Mouse (Mus musculus): ENCODE measurements at regions not wholly inside any gene's neighbourhood (a gene's known extent, or its start where the extent isn't known, plus 50 kb on each side); places are given as distances from the start of the nearest gene placed in this dataset.

DNA sequence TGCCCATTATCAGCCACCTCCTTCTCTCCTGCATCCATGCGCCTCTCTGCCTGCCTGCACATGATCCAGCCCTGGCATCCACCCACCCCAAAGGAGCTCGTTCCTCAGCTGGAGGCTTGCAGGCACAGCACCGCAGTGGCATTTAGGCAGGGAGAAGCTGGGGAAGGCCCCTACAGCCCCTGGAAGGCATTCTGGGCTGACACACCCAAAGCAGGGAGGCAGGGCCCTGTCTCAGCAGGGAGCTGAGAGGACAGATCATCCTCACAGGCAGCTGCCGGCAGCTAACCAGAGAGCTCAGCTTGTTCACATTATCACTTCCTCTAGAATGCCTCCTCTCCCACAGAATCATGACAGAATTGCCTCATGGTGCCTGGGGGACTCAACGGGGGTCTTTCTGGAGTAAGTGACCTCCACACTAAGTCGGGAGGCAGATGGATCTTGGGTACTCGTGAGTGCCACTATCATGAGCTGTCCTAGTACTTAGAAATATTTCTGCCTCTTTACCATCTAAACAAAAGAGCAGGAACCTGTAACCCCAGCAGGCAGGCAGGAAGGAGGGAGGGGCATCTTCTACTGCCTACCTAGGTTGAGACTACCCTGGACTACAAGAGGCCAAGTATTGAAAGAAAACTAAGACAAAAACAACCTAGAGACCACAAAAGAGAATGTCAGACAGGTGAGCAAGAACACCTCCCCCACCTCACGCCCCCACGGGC, 94.5 kb upstream of the Spred2 start:
- no peak for DNase-seq (ENCODE audit: low spot score)
- intact Hi-C loops (cut with DNase I) = loop anchor here (2.0 to 10.0 kb wide), 5 partner anchors 87 to 915 kb away; partner anchors contain the start of gene Aftph

DNA sequence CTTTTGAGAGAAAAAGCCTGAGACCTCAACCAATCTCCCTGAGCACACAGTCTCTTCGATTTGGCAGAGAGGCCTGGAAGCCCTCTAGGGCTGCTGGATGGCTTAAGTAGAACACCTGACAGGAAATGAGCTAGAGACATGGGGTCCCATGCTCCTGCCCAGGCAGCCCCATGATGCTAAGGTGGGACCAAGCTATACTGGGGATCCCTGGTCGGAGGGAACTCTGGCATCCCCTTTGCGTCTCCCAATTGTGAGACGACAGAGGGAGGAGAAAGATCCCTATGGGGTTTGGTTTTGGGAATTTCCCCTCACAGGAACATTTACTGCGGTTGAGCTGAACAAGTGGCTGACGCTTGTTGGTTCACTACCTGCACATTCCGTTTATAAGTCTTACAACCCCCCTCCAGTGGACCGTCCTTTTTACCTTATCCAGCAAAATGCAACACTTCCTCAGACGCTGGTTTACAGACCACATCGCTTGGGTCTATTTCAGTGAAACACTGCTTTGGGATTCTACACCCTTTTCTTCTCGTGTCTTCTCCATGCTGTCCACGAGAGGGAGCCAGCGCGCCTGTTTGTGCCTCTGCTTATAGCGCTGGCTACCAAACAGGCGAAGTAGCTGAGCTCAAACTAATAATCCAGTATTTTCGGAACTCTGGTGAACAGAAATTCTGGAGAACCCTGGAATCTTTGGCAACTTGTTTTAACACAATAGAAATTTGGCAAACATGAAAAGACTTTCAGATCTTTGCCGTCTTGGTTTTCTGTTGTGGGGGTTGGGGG, 93.7 kb upstream of the Spred2 start:
- intact Hi-C loops (cut with DNase I) = loop anchor here (2.0 to 5.0 kb wide), 3 partner anchors 86 to 242 kb away; no protein-coding TSS in a partner anchor
- DNase-seq (ENCODE audit: low spot score) = no peak

DNA sequence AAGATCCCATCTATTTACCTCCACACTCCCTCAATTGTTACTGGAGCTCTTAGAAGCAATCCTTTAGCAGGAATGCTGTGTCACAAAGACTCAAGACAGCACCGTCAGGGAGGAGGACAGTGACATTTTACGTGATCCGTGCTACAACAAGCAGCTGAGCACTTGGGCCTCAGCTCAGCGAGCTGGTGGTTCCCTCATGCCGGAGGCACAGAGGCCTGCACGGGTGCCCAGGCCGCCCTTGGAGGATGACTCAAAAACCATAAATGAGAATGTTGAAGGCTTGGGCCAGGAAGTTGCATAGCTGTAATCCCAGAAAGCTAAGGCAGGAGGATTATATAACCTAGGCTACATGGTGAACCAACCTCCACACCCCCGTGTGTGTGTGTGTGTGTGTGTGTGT, 89.6 kb upstream of the Spred2 start:
- DNase-seq (ENCODE audit: low spot score) = no peak
- intact Hi-C loops (cut with DNase I) = loop anchor here (5.0 kb wide), 1 partner anchor 138 kb away; no protein-coding TSS in a partner anchor

DNA sequence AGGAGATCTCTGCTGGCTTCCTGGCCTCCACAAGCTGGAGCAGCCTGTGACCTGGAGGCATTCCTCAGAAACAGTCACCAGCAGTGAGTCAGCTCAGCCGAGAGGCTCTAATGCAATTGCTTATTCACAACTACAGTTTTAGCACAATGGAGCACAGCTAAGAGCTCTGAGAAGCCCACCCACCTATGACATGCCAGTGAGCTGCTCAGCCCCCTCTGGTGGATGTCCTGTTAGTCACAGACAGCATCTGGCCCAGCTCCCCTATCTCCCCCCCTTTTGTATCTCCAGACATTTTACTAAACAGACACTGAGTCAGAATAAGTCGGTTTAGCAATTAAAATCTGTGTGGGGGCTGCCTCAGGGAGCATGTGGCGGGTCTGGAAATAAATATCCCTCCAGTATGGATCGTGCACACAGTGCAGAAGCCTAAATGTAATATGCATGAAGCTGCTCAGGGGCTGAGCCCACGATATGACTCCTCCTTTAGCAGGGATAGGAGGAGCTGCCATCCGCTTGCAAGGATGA, 88.9 kb upstream of the Spred2 start:
- intact Hi-C loops (cut with DNase I) = no loop called here
- DNase-seq (ENCODE audit: low spot score) = no peak

- intact Hi-C loops (cut with DNase I) = no loop called here
- DNase-seq (ENCODE audit: low spot score) = no peak
These were observed 85.2 kb upstream of the Spred2 start for GRCm38 (mm10) chr11:19838932-19839331.

DNA sequence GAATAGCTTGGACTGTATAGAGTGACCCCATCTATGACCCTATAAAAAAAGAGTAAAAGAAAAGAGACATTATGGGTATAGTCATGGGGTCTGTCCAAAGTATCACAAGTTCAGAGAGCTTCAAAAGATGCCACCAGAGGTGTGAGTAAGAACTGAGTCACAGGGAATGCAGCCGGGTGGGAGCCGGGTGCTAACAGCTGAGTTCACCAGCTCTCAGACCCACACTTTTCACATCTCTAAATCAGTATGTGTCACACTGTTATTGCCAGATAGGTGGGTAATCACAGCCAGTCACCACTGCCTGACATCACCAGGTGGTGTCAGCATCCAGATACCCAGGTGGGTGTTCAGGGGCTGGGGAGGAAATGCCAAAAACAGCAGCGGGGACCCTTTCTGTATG, 81.1 kb upstream of the Spred2 start:
- intact Hi-C loops (cut with DNase I) = no loop called here

GRCm38 (mm10) chr11:19847910-19848309, 76.3 kb upstream of the Spred2 start:
- DNase-seq (ENCODE audit: low spot score) = no peak
- intact Hi-C loops (cut with DNase I) = no loop called here

More for the DNA sequence above, 81.1 kb upstream of the Spred2 start:
- DNase-seq (ENCODE audit: low spot score) = no peak

- intact Hi-C loops (cut with DNase I) = no loop called here
- DNase-seq (ENCODE audit: low spot score) = no peak
These were observed 75.8 kb upstream of the Spred2 start for GRCm38 (mm10) chr11:19848412-19848811.

GRCm38 (mm10) chr11:19849347-19849811, 74.8 kb upstream of the Spred2 start:
- no peak for DNase-seq (ENCODE audit: low spot score)
- intact Hi-C loops (cut with DNase I) = no loop called here

DNA sequence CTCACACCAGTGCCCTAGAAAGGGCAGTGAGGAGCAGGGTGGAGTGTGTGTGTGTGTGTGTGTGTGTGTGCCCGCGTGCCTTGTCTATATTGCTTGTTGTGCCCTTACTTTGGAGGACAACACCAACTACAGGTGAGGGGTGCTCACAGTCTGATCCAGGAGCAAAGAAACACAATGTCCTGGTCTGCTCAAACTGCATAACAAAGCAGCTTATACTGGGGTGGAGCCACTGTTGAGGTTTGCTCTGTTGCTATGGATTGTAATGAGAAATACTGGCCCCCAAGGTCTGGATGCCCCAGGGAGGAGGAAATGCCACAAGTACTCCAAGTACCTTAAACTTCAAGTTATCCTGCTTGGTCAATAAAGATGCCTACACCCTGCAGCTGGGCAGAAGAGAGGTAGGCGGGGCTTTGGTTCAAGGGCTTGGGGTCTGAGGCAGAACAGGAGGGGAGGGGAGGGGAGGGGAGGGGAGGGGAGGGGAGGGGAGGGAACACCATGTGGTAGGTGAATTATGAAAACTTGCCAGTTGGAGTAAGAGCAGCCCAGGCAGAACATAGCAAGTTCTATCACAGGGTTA, 74.2 kb upstream of the Spred2 start:
- intact Hi-C loops (cut with DNase I) = no loop called here
- no peak for DNase-seq (ENCODE audit: low spot score)

DNA sequence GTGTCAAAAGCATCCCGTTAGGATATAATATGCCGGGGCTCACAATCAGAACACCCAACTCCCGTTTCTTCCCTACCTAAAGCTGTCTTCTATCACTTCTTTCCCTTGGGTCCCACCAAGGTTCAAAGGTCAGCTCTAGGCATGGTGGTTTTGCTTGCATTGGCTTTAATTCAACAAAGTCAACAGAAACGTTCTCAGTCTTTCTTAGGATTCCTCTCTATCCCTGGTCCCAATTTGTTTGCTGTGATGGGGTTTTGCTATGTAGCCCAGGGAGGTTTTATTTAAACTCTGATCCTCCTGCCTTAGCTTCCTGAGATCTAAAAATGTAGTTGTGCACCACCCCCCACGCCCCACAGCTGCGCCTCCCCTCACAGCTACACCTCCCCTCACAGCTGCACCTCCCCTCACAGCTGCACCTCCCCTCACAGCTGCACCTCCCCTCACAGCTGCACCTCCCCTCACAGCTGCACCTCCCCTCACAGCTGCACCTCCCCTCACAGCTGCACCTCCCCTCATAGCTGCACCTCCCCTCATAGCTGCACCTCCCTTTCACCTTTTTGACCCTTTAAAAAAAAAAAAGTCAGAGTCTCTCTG, 73.1 kb upstream of the Spred2 start:
- intact Hi-C loops (cut with DNase I) = no loop called here
- no peak for DNase-seq (ENCODE audit: low spot score)

- DNase-seq (ENCODE audit: low spot score) = no peak
- intact Hi-C loops (cut with DNase I) = no loop called here
These were observed 62.6 kb upstream of the Spred2 start for GRCm38 (mm10) chr11:19861596-19861995.

- no peak for DNase-seq (ENCODE audit: low spot score)
- intact Hi-C loops (cut with DNase I) = no loop called here
These were observed 60.8 kb upstream of the Spred2 start for GRCm38 (mm10) chr11:19863327-19863726.

- DNase-seq (ENCODE audit: low spot score) = no peak
- intact Hi-C loops (cut with DNase I) = no loop called here
These were observed 57.9 kb upstream of the Spred2 start for GRCm38 (mm10) chr11:19866262-19866661.

DNA sequence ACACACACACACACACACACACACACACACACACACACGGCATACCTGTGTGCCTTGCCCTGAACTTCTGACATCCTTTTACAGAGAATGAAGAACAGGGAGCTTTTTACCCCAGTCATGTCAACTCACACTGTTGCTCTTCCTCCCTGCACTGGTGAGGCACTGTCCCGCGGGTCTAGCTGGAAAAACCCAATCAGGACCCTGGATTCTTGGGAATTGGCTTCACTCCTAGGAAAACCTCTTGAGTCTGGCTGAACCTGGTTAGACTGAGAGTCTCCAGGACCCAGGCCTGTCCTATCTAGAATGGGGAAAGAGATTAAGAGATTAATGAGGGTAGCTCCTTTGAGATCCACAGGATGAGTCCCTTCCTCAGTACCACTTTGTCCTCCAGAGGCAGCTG, 54.5 kb upstream of the Spred2 start:
- intact Hi-C loops (cut with DNase I) = no loop called here
- DNase-seq (ENCODE audit: low spot score) = no peak

- DNase-seq (ENCODE audit: low spot score) = no peak
- intact Hi-C loops (cut with DNase I) = no loop called here
These were observed 54.0 kb upstream of the Spred2 start for GRCm38 (mm10) chr11:19870136-19870535.

DNA sequence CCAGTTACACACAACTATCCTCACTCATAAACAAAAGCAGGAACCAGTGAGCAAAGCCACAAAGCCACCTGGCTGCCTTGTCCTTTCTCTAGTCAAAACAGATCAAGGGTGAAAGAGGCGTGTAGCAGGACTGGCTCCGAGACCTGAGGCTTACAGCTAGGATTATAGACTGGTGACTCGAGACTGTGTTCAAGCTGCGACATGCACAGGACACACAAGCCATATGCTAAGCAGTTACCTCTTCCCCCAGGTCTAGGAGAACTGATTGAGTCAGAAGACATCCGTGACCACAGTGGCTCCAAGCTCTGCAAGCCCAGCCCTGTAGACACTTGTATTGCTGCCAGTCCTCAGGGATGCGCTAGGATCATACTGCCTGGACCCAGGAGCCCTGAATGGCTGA, 50.4 kb upstream of the Spred2 start:
- DNase-seq (ENCODE audit: low spot score) = no peak
- intact Hi-C loops (cut with DNase I) = no loop called here
